Mouse (Mus musculus) frontal cortex, adult (tissue): ENCODE results near the gene Sapcd1.

Experiments used
- ATAC-seq: cut with Nextera tagmentation; 2 replicates; pipeline ENCODE4 v1.9.2; 2017; ENCODE audit warnings: mild to moderate bottlenecking, moderate library complexity, mixed read lengths; ENCODE audit not compliant: low TSS enrichment

Sapcd1 gene

DNA sequence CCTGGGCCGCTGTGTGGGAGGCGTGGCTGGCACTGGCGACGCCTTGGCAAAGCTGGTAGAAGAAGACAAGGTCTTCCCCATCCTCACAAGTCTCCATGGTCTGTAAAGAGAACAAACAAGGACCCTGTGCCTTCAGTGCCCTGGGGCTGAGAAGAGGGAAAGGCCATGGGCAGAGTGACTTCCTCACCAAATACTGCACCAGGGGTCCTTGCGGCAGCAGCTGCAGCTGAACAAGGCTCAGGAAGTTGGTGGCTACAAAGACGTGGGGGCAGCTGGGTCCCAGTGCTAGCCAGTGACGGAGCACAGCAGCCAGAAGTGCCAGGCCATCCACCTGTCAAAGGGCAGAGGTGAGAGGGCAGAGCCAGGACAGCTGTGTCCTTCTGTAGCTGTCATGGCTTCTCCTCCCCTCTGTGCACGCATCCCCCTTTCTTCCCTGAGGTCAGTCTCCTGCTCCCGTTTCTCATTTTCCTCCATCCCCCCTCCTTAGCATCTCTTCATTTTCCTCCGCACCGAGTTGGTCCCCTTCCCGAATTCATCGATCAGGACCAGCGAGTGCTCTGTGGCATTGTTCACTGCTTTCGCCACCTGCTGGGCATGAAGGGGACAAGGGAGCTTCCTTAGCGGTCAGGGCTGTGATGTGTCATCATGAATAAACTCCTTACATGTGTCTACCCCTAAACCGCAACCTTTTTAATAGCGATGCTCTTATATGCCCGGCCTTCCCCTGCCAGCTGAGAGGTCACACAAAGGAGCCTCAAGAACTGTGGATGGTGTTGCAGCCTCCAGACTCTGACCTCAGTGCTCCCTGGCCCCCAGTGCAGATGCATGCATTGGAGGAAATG is 2.1 kb upstream of the Sapcd1 start:
- no peak for ATAC-seq

DNA sequence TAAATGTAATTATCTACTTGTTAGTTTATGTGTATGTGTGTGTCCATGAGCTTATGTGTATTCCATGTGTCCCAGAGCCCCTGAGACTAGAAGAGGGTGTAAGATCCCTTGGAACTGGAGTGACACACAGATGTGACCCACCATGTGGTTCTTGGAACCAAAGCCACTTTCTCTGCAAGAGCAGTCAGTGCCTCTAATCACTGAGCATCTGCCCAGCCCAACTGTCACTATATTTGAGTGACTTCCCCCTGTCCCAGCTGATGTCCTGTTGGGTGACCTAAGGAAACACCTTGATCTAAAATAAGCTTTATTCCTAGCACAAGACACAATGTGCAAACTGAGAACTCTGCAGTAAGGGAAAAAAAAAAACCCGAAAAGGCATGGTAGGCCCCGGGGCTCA is 499 bp upstream of the Sapcd1 start:
- no peak for ATAC-seq

DNA sequence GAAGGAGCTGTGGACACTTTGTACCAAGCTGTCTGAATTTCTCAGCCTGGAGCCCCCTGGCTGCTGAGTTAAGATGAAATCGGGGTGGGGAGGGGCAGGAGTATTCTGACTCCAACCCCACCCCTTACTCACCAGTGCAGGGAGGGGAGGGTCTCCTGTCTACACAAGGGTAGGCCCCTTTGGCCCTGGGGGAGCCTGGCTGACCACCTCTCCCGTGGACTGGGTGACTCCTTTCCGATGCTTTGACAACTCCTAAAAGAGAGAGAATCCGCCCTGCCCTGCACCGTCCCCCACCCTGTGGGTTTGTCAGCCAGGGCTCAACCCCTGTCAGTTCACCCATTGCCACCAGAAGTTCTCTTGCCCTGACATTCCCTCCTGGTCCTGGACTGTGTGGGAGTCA is 1.6 kb downstream of the Sapcd1 start:
- ATAC-seq: no peak

DNA sequence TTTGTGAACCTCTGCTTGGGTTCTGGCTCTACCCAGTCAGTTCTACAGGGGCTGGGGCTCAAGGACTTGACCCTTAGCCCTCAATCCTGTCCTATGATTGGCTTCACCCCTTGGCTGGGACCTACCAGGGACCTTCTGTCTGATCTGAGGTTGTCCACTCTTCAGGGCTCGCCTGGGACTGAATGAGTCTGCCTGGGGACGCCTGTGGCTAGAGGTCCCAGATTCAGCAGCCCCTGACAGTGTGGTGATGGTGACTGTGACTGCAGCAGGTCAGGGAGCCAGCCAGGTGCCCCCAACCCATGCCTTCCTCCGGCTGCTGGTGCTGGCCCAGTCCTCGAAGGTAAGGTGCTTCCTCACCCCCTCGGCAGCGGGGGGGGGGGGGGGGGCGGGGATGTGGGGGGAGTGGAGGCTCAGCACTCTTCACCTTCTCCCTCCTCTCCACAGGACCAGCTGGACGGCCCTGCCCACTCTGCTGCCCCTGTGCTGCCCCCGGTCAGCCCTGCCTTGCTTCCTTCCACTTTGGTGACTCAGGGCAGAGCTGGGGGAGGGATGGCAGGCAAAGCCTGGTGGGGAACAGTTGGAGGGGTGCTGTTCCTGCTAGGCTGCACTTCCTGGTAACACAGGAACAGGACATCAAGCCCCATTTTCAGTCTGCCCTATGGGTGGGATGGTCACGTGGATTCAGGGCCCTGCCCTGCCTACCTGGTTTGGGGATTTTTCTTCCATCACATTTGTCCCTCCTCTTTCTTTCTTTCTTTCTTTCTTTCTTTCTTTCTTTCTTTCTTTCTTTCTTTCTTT is 2.9 kb downstream of the Sapcd1 start:
- no peak for ATAC-seq

DNA sequence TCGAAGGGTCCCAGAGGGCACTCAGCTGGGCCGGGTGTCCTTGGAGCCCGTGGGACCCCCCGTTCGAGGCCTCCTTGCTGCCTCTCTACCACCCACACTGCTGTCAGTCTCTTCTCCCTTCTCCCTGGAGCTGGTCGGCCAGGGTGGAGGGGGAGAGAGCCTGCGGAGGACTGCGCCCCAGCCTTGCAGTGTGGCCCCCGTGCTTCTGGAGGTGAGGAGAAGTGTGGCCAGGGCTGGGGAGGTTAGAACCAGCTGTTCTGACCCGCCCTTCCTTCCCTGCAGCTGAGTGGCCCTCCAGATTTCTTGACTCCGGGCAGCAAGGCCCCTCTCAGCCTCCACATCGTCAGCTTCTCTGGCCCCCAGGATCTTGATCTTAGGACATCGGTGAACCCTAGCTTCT is 3.6 kb downstream of the Sapcd1 start:
- ATAC-seq: no peak

DNA sequence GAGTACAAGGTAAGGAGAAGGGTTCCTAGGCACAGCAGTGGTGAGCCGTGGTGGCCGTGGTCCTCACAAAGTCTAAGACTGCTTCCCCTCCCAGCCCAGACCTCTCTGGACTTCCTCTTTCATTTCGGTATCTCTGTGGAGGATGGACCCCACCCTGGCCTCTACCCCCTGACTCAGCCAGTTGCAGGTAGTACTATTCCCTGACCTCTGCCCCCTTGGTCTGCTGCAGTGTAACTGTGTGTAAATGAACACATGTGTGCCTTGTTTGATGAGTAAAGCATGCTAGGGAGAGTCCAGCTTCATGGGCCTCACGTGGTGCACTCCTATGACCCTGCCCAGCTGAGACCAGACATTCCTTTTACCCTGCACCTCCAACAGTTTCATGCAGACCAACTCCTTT is 4.1 kb downstream of the Sapcd1 start:
- ATAC-seq: no peak

DNA sequence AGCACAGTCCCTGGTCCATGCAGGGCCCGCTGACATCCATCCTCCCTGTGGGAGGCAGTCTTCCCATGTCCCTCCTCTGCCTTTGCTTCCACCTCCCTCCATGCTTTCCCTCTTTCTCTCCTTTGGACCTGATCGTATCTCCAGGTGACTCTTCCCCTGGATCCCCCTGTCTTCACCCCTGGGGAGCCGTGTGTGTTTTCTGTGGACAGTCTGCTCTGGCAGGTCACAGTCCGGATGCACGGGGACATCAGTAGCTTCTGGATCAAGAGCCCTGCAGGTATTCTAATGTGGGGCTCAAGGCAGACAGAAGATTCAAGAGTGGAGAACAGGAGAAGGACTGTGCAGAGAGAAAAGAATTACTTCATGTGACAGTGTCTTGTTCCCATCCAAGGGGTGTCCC is 4.6 kb downstream of the Sapcd1 start:
- ATAC-seq: no peak

DNA sequence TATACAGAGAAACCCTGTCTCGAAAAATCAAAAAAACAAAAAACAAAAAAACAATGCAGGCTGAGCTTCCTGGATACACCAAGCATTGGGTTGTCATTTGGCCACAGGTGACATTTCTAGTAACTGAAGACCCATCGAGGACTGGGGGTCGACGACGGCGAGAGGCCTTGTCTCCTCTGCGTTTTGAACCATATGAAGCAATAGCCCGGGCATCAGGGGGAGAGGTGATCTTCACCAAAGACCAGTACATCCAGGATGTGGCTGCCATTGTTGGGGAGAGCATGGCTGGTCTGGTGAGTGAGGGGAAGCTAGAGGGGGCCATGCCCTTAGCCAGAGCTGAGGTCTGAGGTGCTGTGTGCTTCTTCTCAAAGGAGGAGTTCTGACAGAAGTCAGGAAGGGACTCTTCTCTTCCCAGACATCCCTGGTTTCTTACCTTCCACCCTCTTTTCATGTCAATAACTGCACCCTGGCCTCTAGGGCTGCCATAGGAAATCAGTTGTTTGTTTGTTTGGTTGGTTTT is 5.2 kb downstream of the Sapcd1 start:
- ATAC-seq: no peak

DNA sequence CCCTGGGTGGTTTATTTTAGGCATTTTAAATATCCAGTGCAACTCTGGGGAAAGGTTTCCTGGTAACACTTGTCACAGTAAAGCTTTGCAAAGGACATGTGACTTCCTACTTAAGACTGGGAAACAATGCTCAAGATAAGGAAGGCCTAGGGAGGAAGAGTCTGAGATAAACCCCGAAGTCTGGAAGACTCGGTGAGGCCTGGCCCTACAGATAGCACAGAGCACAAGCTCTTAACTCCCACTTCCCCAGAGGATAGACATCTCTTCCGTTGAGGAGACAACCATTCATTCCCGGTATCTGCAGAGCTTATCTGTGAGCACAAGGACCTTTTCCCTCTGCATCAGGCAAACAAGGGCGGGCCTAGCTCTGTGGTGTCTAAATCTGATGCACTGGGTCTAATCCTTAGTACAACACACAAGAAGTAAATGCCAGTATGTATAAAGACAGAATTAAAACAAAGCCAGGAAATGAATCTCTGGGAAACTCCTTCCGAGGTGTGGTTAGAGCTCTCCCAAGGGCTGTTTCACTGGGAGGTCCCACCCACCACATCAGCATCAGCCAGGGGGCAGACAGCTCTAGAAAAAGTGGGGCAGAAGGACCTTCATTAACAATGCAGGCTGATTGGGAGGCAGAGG is 5.9 kb downstream of the Sapcd1 start:
- ATAC-seq: no peak

DNA sequence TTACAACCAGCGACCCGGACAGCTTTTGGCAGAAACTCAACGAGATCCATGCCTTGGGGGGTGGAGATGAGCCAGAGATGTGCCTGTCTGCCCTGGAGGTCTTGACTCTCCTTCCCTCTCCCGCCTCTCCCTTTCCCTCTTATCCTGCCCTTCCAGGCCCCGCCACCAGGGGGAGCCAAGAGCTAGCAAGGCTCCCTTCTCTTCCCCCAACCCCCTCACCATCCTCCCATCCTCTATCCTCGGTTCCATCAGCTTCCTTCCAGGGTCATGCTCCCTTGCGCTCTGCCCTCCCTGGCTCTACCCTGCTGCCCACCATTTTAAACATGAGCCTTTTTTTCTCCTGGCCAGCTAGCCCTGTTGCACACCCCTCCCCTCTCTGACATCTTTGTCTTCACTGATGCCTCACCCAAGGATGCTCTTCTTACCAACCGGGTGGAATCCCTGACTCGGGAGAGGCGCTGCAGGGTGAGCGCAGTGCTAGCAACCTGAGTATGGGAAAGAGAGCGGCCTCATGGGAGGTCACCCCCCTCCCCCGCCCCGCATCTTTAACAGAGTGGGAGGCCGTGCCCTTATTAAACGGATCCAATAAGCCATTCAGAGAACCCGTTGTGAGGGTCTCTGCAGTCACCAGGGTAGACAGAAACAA is 6.5 kb downstream of the Sapcd1 start:
- peak; percentile 70 for ATAC-seq

DNA sequence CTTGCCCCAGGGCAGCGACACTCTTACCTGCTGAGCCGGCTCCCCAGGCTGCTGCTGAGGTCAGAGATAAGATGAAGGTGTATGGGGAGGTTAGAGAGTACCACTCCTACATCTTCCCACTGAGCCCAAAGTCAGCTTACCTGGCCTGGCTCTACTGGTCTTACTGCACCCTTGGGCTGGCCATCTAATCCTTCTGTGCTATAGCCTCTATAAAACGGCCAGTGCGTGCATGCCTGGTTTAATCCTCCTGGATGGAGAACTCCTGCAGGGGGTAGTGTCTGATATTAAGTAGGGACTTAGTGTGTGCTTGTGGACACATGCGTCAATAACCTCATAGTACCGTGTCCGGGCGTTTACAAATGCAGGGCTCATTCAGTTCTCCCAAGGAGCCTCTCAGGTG is 7.3 kb downstream of the Sapcd1 start:
- no peak for ATAC-seq

DNA sequence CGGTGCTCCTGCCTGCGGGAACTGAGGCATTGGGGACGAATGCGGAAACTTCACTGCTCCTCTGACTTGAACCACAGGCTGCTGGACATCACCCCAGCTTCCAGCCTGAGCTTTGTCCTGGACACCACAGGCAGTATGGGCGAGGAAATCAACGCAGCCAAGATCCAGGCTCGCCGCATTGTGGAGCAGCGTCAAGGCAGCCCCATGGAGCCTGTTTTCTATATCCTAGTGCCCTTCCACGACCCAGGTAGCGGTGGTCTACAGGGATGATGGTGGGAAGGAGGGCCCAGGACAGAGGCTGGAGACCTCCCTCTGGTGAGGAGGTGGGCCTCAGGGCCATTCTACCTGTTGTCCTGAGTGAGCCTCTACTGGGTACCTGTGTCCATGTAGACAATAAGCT is 7.9 kb downstream of the Sapcd1 start:
- no peak for ATAC-seq

DNA sequence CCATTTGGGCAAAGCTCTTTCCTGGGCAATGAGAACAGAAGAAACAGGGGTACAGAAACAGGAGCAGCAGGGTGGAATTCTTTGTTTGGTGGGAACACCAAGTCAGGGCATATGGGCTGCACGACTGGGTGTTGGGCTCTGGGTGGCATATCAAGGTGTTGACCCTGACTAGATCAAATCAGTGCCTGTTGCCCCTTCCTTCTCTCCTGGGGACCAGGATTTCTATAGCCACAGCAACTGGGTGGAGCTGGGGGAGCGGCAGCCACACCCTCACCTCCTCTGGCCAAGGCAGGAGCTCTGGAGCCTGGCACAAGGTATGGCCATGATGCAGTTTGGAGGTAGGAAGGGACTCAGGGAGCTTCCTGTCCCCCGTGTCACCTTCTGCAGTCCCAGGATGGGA is 9.6 kb downstream of the Sapcd1 start:
- no peak for ATAC-seq

DNA sequence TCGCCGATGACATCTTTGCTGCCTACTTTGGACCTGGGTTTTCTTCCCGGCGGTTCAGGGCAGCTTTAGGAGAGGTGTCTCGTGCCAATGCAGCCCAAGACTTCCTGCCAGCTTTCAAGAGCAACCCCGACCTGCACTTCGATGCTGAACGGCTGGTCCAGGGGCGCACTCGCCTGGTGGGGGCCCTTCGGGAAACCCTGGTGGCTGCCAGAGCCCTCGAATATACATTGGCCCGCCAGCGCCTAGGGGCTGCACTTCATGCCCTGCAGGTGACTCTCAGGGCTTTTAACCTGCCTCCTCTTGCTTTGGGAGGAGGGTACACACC is 10.1 kb downstream of the Sapcd1 start:
- no peak for ATAC-seq

DNA sequence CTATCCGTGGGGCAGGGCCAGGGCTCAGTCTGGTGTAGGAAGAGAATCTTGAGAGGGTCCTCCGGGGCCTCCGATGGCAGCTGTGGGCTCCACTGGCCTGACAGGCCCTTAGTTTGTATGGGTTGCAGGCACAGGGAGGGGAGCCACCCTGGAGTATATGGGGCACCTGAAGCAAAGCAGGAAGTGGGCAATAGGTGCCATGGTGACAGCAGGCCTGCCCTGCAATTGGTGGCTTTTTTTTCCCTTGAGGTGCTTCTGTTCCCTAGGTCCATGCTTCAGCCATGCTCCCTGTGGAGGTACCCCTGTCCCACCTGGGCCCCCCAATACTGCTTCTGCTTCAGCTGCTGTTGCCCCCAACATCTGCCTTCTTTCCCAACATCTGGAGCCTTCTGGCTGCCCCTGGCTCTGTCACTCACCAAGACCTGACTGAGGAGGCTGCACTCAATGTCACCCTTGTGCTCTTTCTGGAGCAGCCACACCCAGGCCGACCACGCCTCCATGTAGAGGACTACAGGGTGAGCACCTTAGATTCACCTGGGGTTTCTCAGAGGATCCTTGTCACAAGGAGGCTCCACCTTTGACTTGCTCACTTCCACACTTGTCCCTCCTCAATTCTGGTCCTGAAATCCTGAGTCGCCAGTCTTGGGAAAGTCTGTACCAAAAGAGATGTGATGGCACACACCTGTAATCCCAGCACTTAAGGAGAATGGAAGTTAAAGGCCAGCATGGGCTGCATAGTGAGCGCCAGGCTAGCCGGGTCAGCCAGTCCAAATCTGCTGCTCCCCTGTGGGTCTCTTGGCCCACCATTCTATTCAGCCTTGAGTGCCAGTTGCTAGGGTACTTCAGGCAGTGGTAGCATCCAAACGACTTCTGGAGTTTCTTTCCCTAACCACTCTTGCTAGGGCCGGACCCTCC is 10.8 kb downstream of the Sapcd1 start:
- ATAC-seq: no peak

DNA sequence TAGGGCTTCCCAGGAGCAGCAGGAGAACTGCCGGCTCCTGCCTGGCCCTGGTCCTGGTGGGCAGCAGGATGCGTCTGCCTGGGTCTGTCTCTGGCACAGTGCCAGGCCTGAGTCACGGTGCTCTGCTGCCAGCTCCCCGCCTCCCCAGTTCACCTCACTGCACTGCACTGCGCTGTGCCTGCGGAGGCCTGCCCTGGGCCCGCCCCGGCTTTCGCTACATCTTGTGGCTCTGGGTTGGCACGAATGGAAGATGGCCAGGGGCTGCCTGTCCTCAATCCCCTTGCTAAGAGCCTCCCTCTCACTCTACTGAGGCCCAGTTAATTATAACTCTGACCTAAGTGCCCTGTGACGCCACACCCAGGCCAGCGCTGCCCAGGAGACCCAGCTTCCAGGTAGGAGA is 11.4 kb downstream of the Sapcd1 start, which contains the start of gene Vwa7:
TSS of gene Vwa7 (plus strand) at position 204 of the 400 bp plus-strand sequence.
- ATAC-seq: no peak

DNA sequence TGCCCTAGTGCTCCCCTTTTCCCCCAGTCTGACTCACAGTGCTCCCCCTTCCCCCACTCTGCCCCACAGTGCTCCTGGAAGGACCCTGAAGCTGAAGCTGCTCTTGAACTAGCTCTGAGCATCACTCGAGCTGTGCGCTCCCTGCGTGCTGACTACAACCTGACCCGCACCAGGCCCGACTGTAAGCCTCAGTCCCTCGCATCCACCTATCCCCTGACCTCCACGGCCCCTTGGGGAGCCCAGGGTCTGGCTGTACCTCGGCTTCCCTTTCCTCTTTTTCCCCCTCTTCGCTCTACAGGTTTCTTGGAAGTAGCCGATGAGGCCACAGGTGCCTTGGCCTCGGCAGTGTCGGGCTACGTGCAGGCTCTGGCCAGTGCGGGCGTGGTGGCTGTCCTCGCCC is 12.5 kb downstream of the Sapcd1 start:
- no peak for ATAC-seq

DNA sequence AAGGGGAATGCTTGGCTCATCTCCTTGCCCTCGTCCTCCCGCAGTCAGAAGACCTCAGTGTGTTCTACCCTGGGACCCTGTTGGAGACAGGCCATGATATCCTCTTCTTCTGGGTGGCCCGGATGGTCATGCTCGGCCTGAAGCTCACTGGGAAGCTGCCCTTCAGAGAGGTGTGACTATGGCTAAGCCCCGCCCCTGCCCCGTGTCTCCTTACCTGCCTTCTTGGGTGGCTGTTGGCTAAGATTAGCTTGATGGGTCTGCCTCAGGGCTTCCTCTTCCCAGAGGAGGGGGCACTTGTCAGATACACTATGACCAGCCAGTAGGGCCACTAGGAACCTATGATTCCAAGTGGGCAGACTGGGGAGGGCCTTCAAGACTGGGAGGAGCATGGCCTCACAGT is 14.6 kb downstream of the Sapcd1 start:
- no peak for ATAC-seq

DNA sequence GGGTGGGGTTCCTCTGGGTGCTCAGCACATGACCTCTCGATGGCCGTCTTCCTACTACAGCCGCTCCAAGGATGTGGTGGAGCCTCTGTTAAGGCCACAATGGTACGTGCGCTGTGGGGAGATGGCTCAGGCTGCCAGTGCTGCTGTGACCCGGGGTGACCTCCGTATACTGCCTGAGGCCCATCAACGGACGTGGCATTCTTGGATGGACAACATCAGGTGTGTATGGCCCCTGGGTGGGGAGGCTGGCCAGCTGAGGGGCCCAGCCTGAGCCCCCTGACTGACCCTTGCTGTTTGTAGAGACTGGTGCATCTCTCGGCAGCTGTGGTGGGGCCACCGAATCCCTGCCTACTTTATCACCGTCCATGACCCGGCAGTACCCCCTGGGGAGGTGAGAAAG is 15.4 kb downstream of the Sapcd1 start:
- ATAC-seq: no peak

DNA sequence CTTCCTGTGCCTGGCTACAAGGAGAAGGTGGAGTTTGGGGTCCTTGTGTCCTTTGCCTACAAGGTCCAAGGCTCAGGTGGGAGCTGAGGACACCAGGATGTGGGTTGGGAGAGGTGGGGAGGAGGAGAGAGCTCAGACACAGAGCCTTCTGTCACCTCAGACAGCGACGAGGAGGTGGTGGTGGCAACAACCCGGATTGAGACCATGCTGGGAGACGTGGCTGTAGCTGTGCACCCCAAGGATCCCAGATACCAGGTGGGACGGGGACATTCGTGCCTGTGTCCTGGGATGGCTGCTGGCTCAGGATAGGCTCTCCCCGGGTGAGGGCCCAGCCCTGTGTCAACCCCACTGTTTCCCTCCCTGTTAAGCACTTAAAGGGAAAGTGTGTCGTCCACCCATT is 16.4 kb downstream of the Sapcd1 start:
- ATAC-seq: no peak

DNA sequence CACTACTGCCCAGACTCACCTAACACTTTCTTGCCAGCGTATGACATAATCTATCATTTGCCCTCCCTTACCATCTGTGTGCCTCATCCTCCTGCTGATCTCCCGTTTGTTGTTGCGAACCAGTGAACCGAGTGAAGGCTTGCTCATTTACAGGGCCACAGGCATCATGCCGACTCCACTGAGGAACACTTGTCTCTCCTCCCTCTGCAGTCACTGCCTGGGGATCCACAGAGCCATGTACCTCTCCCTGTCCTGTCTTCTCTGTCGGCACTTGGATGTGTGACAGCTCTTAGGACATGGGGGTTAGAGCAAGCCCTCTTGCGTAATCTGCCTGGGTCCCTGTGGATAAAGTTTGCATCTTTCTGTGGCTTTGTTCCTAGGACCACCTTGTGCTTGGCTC is 18.2 kb downstream of the Sapcd1 start:
- ATAC-seq: no peak
